Mouse (Mus musculus) limb, embryonic 14.5 days (tissue): ENCODE results near the gene Lce1d. TPM values are rescaled to one million over a fixed set of nuclear protein-coding genes. Genes with fewer than 3 reads are reported as not detected.

ENCODE experiments used
- ATAC-seq: fragments of 200-750 bp; cut with Nextera tagmentation; 2 replicates; pipeline ENCODE4 v1.8.0; 2017; ENCODE audit warnings: low read depth, moderate number of reproducible peaks, moderate TSS enrichment; ENCODE audit not compliant: low FRiP score
- DNase-seq: peaks from one replicate; pipeline ENCODE4 v3.0.0-alpha.2; 2015; ENCODE audit warnings: low spot score
- H3K27ac ChIP-seq: fragments of 300-500 bp; sonication (generic); replicated peaks from 2 replicates; pipeline ENCODE4 v1.5.1; 2014; ENCODE audit warnings: low read depth, mild to moderate bottlenecking, low read length, moderate library complexity, mixed read lengths
- H3K27me3 ChIP-seq: fragments of 300-500 bp; sonication (generic); 2 replicates; pipeline ENCODE4 v1.6.1; 2014; ENCODE audit warnings: low read length, mixed read lengths; ENCODE audit not compliant: control insufficient read depth, insufficient read depth
- H3K36me3 ChIP-seq: fragments of 300-500 bp; sonication (generic); 2 replicates; pipeline ENCODE4 v1.6.1; 2014; ENCODE audit warnings: mild to moderate bottlenecking, low read length, moderate library complexity, mixed read lengths; ENCODE audit not compliant: control insufficient read depth, insufficient read depth
- H3K4me1 ChIP-seq: fragments of 300-500 bp; sonication (generic); 2 replicates; pipeline ENCODE4 v1.6.1; 2014; ENCODE audit warnings: antibody characterized with exemption, low read length, mixed read lengths; ENCODE audit not compliant: control insufficient read depth, insufficient read depth
- H3K4me2 ChIP-seq: fragments of 300-500 bp; sonication (generic); replicated peaks from 2 replicates; pipeline ENCODE4 v1.6.1; 2014; ENCODE audit warnings: low read depth, mild to moderate bottlenecking, low read length, moderate library complexity; ENCODE audit not compliant: severe bottlenecking
- H3K4me3 ChIP-seq: fragments of 300-500 bp; sonication (generic); replicated peaks from 2 replicates; pipeline ENCODE4 v1.5.1; 2014; ENCODE audit warnings: low read length
- H3K9ac ChIP-seq: fragments of 300-500 bp; sonication (generic); 2 replicates; pipeline ENCODE4 v1.6.1; 2014; ENCODE audit warnings: mild to moderate bottlenecking, low read depth, low read length, moderate library complexity; ENCODE audit not compliant: severe bottlenecking
- H3K9me3 ChIP-seq: fragments of 300-500 bp; sonication (generic); 2 replicates; pipeline ENCODE4 v1.6.1; 2016; ENCODE audit warnings: low read length; ENCODE audit not compliant: control insufficient read depth
- POLR2A ChIP-seq: fragments of 200-500 bp; IDR thresholded peaks from 2 replicates; pipeline ENCODE4 v1.8.0; 2012; ENCODE audit warnings: inconsistent platforms, mild to moderate bottlenecking, moderate library complexity, borderline replicate concordance; ENCODE audit not compliant: insufficient read depth, insufficient read length; ENCODE audit errors: extremely low read depth
- WGBS: fragments of 180-500 bp; shearing (Covaris S2); extraction: QIAGEN DNeasy Blood & Tissue Kit; methylation state at CpG from one replicate; pipeline ENCODE4 v1.1.7; 2014; 5-methylcytosine and 5-hydroxymethylcytosine counted together
- polyA plus RNA-seq, 2 experiments: library from polyadenylated mRNA; depleted of rRNA in 1 of 2; stranded (reverse) in 1 of 2; unstranded in 1 of 2; fragments of >200 nt; fragmentation: Nextera tagmentation in 1 of 2; extraction: Ambion mirVana in 1 of 2; gene quantifications; 2 replicates each; pipeline versions ENCODE4 v1.2.1 to v1.2.3; 2012 to 2014

Lce1d gene
- polyA plus RNA-seq (2012; rRNA removed) (not detected in 2 replicates), polyA plus RNA-seq (2014; fragmentation: Nextera tagmentation; extraction: Ambion mirVana) (not detected in 2 replicates)

GRCm38 (mm10) chr3:92687110-92687509, at the start of gene Lce1d:
TSS of gene Lce1d (minus strand) at chr3:92687210.
- Histone ChIP-seq H3K27me3 (no peaks in the 10 kb centered on the region), H3K4me3 (no peak within 1 kb of the TSS), H3K27ac (no peak within 1 kb of the TSS), H3K4me2 (no peak within 1 kb of the TSS), H3K36me3 (no peaks in the 10 kb centered on the region), H3K9ac (no peak within 1 kb of the TSS), H3K4me1 (no peaks in the 10 kb centered on the region), H3K9me3 (no peaks in the 10 kb centered on the region)
- DNase-seq (no peak), ATAC-seq (no peak)
- no peak for TF ChIP-seq POLR2A
- WGBS = 64% methylated on average over 2 of the region's 2 CpGs

- Histone ChIP-seq H3K4me2 (no peak overlapping the region), H3K4me3 (no peak overlapping the region), H3K27me3 (no peaks in the 10 kb centered on the region), H3K27ac (no peak overlapping the region), H3K9ac (no peak overlapping the region), H3K9me3 (no peaks in the 10 kb centered on the region), H3K36me3 (no peaks in the 10 kb centered on the region), H3K4me1 (no peaks in the 10 kb centered on the region)
- DNase-seq (no peak), ATAC-seq (no peak)
- 83% methylated on average over 5 of the region's 5 CpGs for WGBS
- TF ChIP-seq POLR2A = no peak
These were observed 35.6 kb upstream of the Lce1d start for GRCm38 (mm10) chr3:92722631-92723030.

GRCm38 (mm10) chr3:92720250-92720649, 33.2 kb upstream of the Lce1d start, which contains the start of gene Lce1f:
TSS of gene Lce1f (minus strand) at chr3:92720350.
- Histone ChIP-seq H3K4me3 (no peak within 1 kb of the TSS), H3K9me3 (no peaks in the 10 kb centered on the region), H3K36me3 (no peaks in the 10 kb centered on the region), H3K27ac (no peak within 1 kb of the TSS), H3K27me3 (no peaks in the 10 kb centered on the region), H3K4me2 (no peak within 1 kb of the TSS), H3K4me1 (no peaks in the 10 kb centered on the region), H3K9ac (no peak within 1 kb of the TSS)
- 83% methylated on average over 3 of the region's 3 CpGs for WGBS
- DNase-seq = no peak
- ATAC-seq = no peak
- no peak for TF ChIP-seq POLR2A

GRCm38 (mm10) chr3:92715122-92715521, 28.1 kb upstream of the Lce1d start:
- no peaks in the 10 kb centered on the region for H3K9me3 ChIP-seq
- no peaks in the 10 kb centered on the region for H3K36me3 ChIP-seq
- DNase-seq (no peak), ATAC-seq (no peak)
- H3K9ac ChIP-seq = no peak overlapping the region
- H3K4me1 ChIP-seq = no peaks in the 10 kb centered on the region
- no peak overlapping the region for H3K27ac ChIP-seq
- H3K4me3 ChIP-seq = no peak overlapping the region
- H3K4me2 ChIP-seq = no peak overlapping the region
- no peaks in the 10 kb centered on the region for H3K27me3 ChIP-seq
- TF ChIP-seq POLR2A = no peak

- 75% methylated on average over 2 of the region's 2 CpGs for WGBS
- ATAC-seq (no peak), DNase-seq (no peak)
- TF ChIP-seq POLR2A = no peak
- Histone ChIP-seq H3K4me2 (no peak within 1 kb of the TSS), H3K36me3 (no peaks in the 10 kb centered on the region), H3K27ac (no peak within 1 kb of the TSS), H3K9ac (no peak within 1 kb of the TSS), H3K4me3 (no peak within 1 kb of the TSS), H3K27me3 (no peaks in the 10 kb centered on the region), H3K9me3 (no peaks in the 10 kb centered on the region), H3K4me1 (no peaks in the 10 kb centered on the region)
These were observed 22.0 kb upstream of the Lce1d start, which contains the start of gene Lce1e for GRCm38 (mm10) chr3:92708974-92709373. TSS of gene Lce1e (minus strand) at chr3:92709074.

- TF ChIP-seq POLR2A = no peak
- H3K36me3 ChIP-seq = no peaks in the 10 kb centered on the region
- WGBS = 43% methylated on average over 1 of the region's 1 CpGs
- no peak overlapping the region for H3K4me3 ChIP-seq
- H3K27ac ChIP-seq = no peak overlapping the region
- H3K27me3 ChIP-seq = no peaks in the 10 kb centered on the region
- no peak for DNase-seq
- no peak for ATAC-seq
- no peaks in the 10 kb centered on the region for H3K9me3 ChIP-seq
- H3K9ac ChIP-seq = no peak overlapping the region
- H3K4me2 ChIP-seq = no peak overlapping the region
- no peaks in the 10 kb centered on the region for H3K4me1 ChIP-seq
These were observed 7.6 kb upstream of the Lce1d start for GRCm38 (mm10) chr3:92694613-92695012.
